Mouse (Mus musculus) frontal cortex, adult (tissue): ENCODE data around the gene Myo3b.

Source experiments
- ATAC-seq: cut with Nextera tagmentation; 2 replicates; pipeline ENCODE4 v1.9.2; 2017; ENCODE audit warnings: mild to moderate bottlenecking, moderate library complexity, mixed read lengths; ENCODE audit not compliant: low TSS enrichment

The Myo3b gene

GRCm38 (mm10) chr2:70128590-70128989 lies 89.7 kb downstream of the Myo3b start:
- ATAC-seq = no peak

GRCm38 (mm10) chr2:70129566-70129965 lies 90.6 kb downstream of the Myo3b start:
- no peak for ATAC-seq

GRCm38 (mm10) chr2:70133281-70133680 lies 94.4 kb downstream of the Myo3b start:
- ATAC-seq = no peak

- ATAC-seq = no peak
These were observed 98.5 kb downstream of the Myo3b start for GRCm38 (mm10) chr2:70137226-70137998.

GRCm38 (mm10) chr2:70143543-70144188 lies 104.7 kb downstream of the Myo3b start:
- no peak for ATAC-seq

GRCm38 (mm10) chr2:70146993-70147581 lies 108.2 kb downstream of the Myo3b start:
- no peak for ATAC-seq

GRCm38 (mm10) chr2:70148821-70149510 lies 110.0 kb downstream of the Myo3b start:
- no peak for ATAC-seq

GRCm38 (mm10) chr2:70150399-70151035 lies 111.6 kb downstream of the Myo3b start:
- ATAC-seq = peak; percentile 88

GRCm38 (mm10) chr2:70151930-70152329 lies 113.0 kb downstream of the Myo3b start:
- ATAC-seq = no peak

GRCm38 (mm10) chr2:70155226-70155836 lies 116.4 kb downstream of the Myo3b start:
- peak; percentile 62 for ATAC-seq

GRCm38 (mm10) chr2:70159543-70159942 lies 120.6 kb downstream of the Myo3b start:
- ATAC-seq = no peak

- ATAC-seq = no peak
These were observed 127.3 kb downstream of the Myo3b start for GRCm38 (mm10) chr2:70166231-70166630.

GRCm38 (mm10) chr2:70167944-70168935 lies 129.3 kb downstream of the Myo3b start:
- peak; percentile 70; the same call in 1 of the 2 replicates for ATAC-seq

- ATAC-seq = no peak
These were observed 131.5 kb downstream of the Myo3b start for GRCm38 (mm10) chr2:70170469-70170868.

GRCm38 (mm10) chr2:70176823-70177708 lies 138.1 kb downstream of the Myo3b start:
- ATAC-seq = no peak

GRCm38 (mm10) chr2:70177709-70178030 lies 138.7 kb downstream of the Myo3b start:
- no peak for ATAC-seq

- ATAC-seq = no peak
These were observed 139.3 kb downstream of the Myo3b start for GRCm38 (mm10) chr2:70178241-70178640.

GRCm38 (mm10) chr2:70182150-70182670 lies 143.3 kb downstream of the Myo3b start:
- no peak for ATAC-seq

GRCm38 (mm10) chr2:70187040-70187439 lies 148.1 kb downstream of the Myo3b start:
- peak; percentile 85; the same call in 1 of the 2 replicates for ATAC-seq
